Mouse (Mus musculus): ENCODE results near the gene Cep104. TPM values are rescaled to one million over a fixed set of nuclear protein-coding genes. Genes with fewer than 3 reads are reported as not detected.

Gene Cep104
- polyA plus RNA-seq, 1 experiment from 2014 or later = 6.3 TPM

DNA sequence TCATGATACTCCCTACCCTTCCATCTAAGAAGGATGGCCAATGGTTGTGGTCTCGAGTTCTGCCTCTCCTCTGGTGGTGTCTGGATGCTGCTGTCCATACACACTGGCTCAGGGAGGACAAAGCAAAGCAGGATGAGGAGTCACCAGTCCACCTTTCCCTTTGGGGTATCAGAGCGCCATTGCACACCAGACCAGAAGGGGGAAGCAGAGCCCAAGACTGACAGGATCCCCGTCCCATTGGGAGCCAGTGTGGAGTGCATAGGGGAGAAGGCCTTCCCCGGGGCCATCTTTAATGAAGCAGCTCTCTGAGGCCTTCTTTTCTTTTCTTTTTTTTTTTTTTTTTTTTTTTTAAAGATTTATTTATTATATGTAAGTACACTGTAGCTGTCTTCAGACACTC, 78.1 kb downstream of the Cep104 start:
- Histone ChIP-seq H3K4me1 (replicated peaks) (no peaks in the 10 kb centered on the region), H3K4me3 (replicated peaks) (no peak overlapping the region), H3K9me3 (replicated peaks) (no peaks in the 10 kb centered on the region), H3K27me3 (no peaks in the 10 kb centered on the region), H3K36me3 (no peaks in the 10 kb centered on the region), H3K9ac (no peak overlapping the region), H3K27ac (no peak overlapping the region), H3K4me2 (no peak overlapping the region)
- WGBS (ENCODE audit: insufficient replicate concordance) = 47% methylated on average over 4 of the region's 4 CpGs
- no peak for DNase-seq
- ATAC-seq (ENCODE audit: low read depth) = no peak

DNA sequence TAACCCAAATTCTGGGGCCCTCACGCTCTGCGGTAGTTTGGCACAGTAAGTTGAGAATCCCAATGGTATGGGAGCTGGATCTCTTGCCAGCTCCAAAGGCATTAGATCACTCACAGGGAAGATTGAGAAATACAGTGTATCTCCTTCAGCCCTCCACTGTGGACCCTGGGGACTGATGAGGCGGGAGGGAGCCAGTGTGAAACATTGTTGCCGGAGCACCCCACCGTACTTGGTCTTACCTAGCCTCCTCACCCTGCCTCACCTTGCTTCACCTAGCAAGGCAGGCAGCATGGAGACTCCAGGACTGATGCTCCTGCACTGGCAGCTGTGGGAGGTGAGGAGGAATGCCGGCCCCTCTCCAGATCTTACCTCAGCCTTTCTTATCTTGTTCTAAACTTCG, 80.5 kb downstream of the Cep104 start:
- no peaks in the 10 kb centered on the region for H3K27me3 ChIP-seq
- WGBS (ENCODE audit: insufficient replicate concordance) = 73% methylated on average over 7 of the region's 7 CpGs
- no peak overlapping the region for H3K4me2 ChIP-seq

DNA sequence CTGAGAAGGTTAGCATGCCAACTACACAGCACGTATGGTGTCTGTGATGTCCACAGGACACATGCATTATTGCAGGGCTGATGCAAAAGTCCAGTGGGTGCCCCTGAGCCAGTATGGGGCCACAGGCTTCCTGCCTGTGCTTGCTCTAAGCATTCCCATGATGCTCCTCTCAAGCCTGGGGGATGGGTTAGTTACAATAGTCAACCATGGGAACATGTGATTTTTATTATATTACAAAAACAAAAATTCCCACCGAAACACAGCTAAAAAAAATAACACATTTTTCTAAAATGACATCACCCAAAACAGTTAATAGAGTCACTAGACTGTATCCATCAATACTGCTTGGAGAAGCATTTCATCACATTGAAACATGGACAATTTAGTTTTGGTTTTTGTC, 81.1 kb downstream of the Cep104 start:
- WGBS (ENCODE audit: insufficient replicate concordance) = 47% methylated on average over 2 of the region's 2 CpGs

More for the DNA sequence above, 80.5 kb downstream of the Cep104 start:
- no peak for DNase-seq
- H3K27ac ChIP-seq = no peak overlapping the region
- ATAC-seq (ENCODE audit: low read depth) = no peak
- no peaks in the 10 kb centered on the region for H3K9me3 ChIP-seq (replicated peaks)
- no peaks in the 10 kb centered on the region for H3K36me3 ChIP-seq
- H3K4me3 ChIP-seq (replicated peaks) = no peak overlapping the region
- no peaks in the 10 kb centered on the region for H3K4me1 ChIP-seq (replicated peaks)
- H3K9ac ChIP-seq = no peak overlapping the region

DNA sequence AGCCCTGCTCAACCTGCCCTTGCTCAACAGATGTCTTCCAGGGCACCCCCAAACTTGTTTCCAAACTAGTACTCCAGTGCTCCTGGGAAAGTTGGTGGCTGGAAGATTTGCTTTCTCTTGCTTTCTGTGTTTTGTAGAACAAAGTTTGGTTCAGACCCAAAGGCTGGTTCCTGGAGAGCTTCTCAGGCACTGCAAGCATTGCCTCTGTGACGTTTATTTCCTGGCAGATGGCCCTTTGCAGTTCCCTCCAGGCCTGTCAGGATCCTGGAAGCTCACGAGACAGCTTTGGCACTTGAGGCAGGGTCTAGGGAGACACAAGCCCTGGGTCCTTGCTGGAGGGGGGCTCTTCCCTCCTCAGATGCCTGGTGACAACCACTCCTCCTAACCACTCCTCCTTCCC, 81.7 kb downstream of the Cep104 start:
- Histone ChIP-seq H3K4me3 (replicated peaks) (no peak overlapping the region), H3K27me3 (0 out of 2 replicates have a peak, but pooled peaks cover 4% of the 10 kb centered on the region), H3K36me3 (no peaks in the 10 kb centered on the region), H3K9ac (no peak overlapping the region), H3K4me1 (replicated peaks) (no peaks in the 10 kb centered on the region), H3K9me3 (replicated peaks) (no peaks in the 10 kb centered on the region), H3K4me2 (no peak overlapping the region), H3K27ac (no peak overlapping the region)
- DNase-seq (no peak), ATAC-seq (ENCODE audit: low read depth) (no peak)
- WGBS (ENCODE audit: insufficient replicate concordance) = 42% methylated on average over 2 of the region's 2 CpGs

More for the DNA sequence above, 81.1 kb downstream of the Cep104 start:
- no peaks in the 10 kb centered on the region for H3K27me3 ChIP-seq
- no peaks in the 10 kb centered on the region for H3K9me3 ChIP-seq (replicated peaks)
- H3K27ac ChIP-seq = no peak overlapping the region
- no peaks in the 10 kb centered on the region for H3K4me1 ChIP-seq (replicated peaks)
- no peak for DNase-seq
- H3K4me3 ChIP-seq (replicated peaks) = no peak overlapping the region
- H3K4me2 ChIP-seq = no peak overlapping the region
- H3K36me3 ChIP-seq = no peaks in the 10 kb centered on the region
- no peak for ATAC-seq (ENCODE audit: low read depth)
- no peak overlapping the region for H3K9ac ChIP-seq

DNA sequence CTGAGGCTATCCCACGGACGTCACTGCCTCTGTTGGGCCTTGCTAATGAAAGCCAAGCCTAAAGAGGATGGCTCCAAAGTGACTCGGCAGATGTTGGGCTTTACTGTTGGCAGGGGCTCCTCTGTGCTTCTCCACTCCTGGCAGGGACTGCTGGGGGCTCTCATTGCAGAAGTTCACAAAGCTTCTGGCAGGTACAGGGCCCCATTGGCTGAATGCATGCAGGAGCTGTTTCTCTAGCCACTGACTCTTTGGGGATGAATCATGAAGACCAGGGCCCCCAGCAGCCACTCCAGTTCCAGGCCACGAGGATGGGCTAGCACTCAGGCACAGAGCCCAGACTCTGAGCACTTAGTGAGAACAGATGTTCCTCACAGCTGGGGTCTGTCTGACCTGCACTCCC, 82.7 kb downstream of the Cep104 start:
- Histone ChIP-seq H3K9ac (no peak overlapping the region), H3K27me3 (0 out of 2 replicates have a peak, but pooled peaks cover 4% of the 10 kb centered on the region), H3K27ac (no peak overlapping the region), H3K36me3 (no peaks in the 10 kb centered on the region), H3K4me3 (replicated peaks) (no peak overlapping the region), H3K4me2 (no peak overlapping the region), H3K9me3 (replicated peaks) (no peaks in the 10 kb centered on the region), H3K4me1 (replicated peaks) (no peaks in the 10 kb centered on the region)
- DNase-seq = no peak
- no peak for ATAC-seq (ENCODE audit: low read depth)
- WGBS (ENCODE audit: insufficient replicate concordance) = 41% methylated on average over 4 of the region's 4 CpGs

Other genes with a start within 250 kb of the Cep104 start
- 67.8 and 70.3 TPM in 2 replicates for gene A430005L14Rik, start 18.0 kb upstream of the Cep104 start, polyA plus RNA-seq (2015; fragmentation: Nextera tagmentation; extraction: Ambion mirVana)
- 11.0 and 11.1 TPM in 2 replicates for gene Dffb, start 68 bp upstream of the Cep104 start, polyA plus RNA-seq (2015; fragmentation: Nextera tagmentation; extraction: Ambion mirVana)
- 19.1 and 20.3 TPM in 2 replicates for gene Lrrc47, start 36.5 kb downstream of the Cep104 start, polyA plus RNA-seq (2015; fragmentation: Nextera tagmentation; extraction: Ambion mirVana)
- gene Smim1, start 51.0 kb downstream of the Cep104 start, polyA plus RNA-seq (2015; fragmentation: Nextera tagmentation; extraction: Ambion mirVana) = 327 and 398 TPM in 2 replicates
- gene Ccdc27, start 67.5 kb downstream of the Cep104 start, polyA plus RNA-seq (2015; fragmentation: Nextera tagmentation; extraction: Ambion mirVana) = 0.07 TPM in 1 of 2 replicates, not detected in the other
- 0.17 TPM in 1 of 2 replicates, not detected in the other for gene Trp73, start 165.0 kb downstream of the Cep104 start, polyA plus RNA-seq (2015; fragmentation: Nextera tagmentation; extraction: Ambion mirVana)
- 26.9 and 29.9 TPM in 2 replicates for gene Wrap73, start 167.2 kb downstream of the Cep104 start, polyA plus RNA-seq (2015; fragmentation: Nextera tagmentation; extraction: Ambion mirVana)
- 138 and 145 TPM in 2 replicates for gene Tprgl, start 185.5 kb downstream of the Cep104 start, polyA plus RNA-seq (2015; fragmentation: Nextera tagmentation; extraction: Ambion mirVana)
- 1.5 and 1.6 TPM in 2 replicates for gene Megf6, start 195.5 kb downstream of the Cep104 start, polyA plus RNA-seq (2015; fragmentation: Nextera tagmentation; extraction: Ambion mirVana)

All from liver, embryonic 13.5 days (tissue).